Mouse (Mus musculus) spleen, adult 2 months (tissue): Measurements from ENCODE around the gene Fnbp1.

ENCODE experiments used
- CTCF ChIP-seq: fragments of 200-500 bp; IDR thresholded peaks from 2 replicates; pipeline ENCODE4 v1.5.1; 2011; ENCODE audit warnings: mild to moderate bottlenecking, inconsistent platforms; ENCODE audit not compliant: insufficient read depth, insufficient read length, insufficient replicate concordance; ENCODE audit errors: extremely low read depth
- POLR2A ChIP-seq: fragments of 200-500 bp; IDR thresholded peaks from 2 replicates; pipeline ENCODE4 v1.6.1; 2011; ENCODE audit warnings: low read depth, low read length, inconsistent platforms

- TF ChIP-seq CTCF, result no peak
- no peak for TF ChIP-seq POLR2A
Observed at GRCm38 (mm10) chr2:31161620-31162019, 19.8 kb upstream of the Fnbp1 start.
